Mouse (Mus musculus): Measurements from ENCODE around the gene Adamts3.

DNA sequence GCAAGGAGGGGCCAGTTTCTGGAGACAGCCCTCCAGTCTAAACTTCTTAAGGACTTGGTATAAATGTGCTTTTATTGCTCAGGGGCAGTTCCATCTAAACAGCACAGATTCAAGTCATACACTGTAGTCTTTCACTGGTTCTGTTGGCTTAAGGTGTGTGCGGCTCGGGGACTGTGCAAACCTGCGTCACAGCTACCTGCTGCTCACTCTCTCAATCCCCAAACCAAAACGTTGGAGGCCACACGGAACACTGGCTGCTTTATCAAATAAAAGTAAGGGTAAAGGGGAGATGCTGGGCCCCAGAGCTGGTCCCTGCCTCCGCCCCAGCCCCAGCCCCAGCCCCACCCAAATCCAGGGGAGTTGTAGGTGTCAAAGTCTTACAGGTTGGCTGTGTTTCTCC is 66.5 kb downstream of the Adamts3 start:
- no peak for TF ChIP-seq MAX (IDR thresholded peaks at IDR 0.05; ENCODE audit: low read depth)
- TF ChIP-seq TCF3 (IDR thresholded peaks at IDR 0.05; ENCODE audit: insufficient read length, low read depth) = no peak
- TF ChIP-seq POLR2A (IDR thresholded peaks at IDR 0.05; ENCODE audit: insufficient read length, low read depth) = no peak
- TF ChIP-seq MYOG (IDR thresholded peaks at IDR 0.05; ENCODE audit: control insufficient read depth in 1 of 3, insufficient read depth in 1 of 3, insufficient read length in 2 of 3, low read depth in 2 of 3) = no peak
- TF ChIP-seq POLR2AphosphoS2 (IDR thresholded peaks at IDR 0.05; ENCODE audit: insufficient read length, low read depth) = no peak
- no peak for TF ChIP-seq CEBPB (IDR thresholded peaks at IDR 0.05; ENCODE audit: insufficient read depth, poor library complexity, severe bottlenecking)
- TF ChIP-seq E2F4 (IDR thresholded peaks at IDR 0.05; ENCODE audit: insufficient read depth) = no peak
- no peak for TF ChIP-seq USF1 (IDR thresholded peaks at IDR 0.05; ENCODE audit: low read depth)
- TF ChIP-seq TCF12 (IDR thresholded peaks at IDR 0.05; ENCODE audit: insufficient read depth, poor library complexity, severe bottlenecking) = no peak

Measured in myocyte (in vitro differentiated cells).